Mouse (Mus musculus): ENCODE measurements around the gene Lamtor2. TPM values are rescaled to one million over a fixed set of nuclear protein-coding genes. Genes with fewer than 3 reads are reported as not detected.

Gene Lamtor2
- polyA plus RNA-seq, 1 experiment from 2014 or later, result 137 TPM

DNA sequence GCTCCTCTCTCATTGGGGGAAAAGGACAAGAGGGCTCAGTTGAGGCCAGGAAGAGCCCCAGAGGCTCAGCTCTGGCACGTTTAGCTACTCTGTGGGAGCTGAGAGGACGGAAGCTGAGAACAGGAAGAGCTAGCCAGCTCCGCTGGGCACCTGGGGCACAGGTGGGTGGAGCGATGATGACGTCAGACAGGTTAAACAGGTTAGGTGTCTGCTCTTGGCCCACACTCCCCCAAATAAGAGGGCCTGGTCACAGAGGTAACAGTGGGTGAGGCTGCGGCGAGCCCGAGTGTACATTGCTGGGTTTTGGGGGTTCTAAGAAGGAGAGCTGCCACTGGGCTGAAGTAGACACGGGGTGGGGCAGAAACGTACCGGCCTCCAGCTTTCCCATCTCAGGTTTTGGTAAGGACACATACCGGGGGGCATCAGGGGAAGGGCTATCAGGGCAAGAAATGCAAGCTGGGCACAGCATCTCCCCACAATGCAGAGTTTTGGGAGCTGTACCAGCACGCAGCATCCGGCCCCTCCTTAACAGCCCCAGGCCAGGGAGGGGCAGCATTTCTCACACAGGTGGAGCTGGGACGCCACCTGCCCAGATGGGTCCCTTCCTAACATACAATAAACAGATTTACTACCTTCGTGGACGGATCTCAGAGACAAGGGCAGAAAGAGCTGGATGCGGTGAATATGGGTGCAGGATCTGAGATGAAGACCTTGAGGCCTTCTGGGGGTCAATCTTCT, 4.5 kb downstream of the Lamtor2 start, which contains the start of gene Rab25:
TSS of gene Rab25 (minus strand) at position 121 of the 738 bp plus-strand sequence.
- Histone ChIP-seq H3K4me2 (no peak within 1 kb of the TSS), H3K36me3 (replicated peaks) (no peaks in the 10 kb centered on the region), H3K4me1 (peaks cover 25% of the 10 kb centered on the region), H3K9ac (no peak within 1 kb of the TSS), H3K27ac (no peak within 1 kb of the TSS), H3K4me3 (replicated peaks) (no peak within 1 kb of the TSS), H3K9me3 (no peaks in the 10 kb centered on the region), H3K27me3 (no peaks in the 10 kb centered on the region)
- WGBS, result 50% methylated on average over 18 of the region's 18 CpGs
- no peak for ATAC-seq (ENCODE audit: low FRiP score)

DNA sequence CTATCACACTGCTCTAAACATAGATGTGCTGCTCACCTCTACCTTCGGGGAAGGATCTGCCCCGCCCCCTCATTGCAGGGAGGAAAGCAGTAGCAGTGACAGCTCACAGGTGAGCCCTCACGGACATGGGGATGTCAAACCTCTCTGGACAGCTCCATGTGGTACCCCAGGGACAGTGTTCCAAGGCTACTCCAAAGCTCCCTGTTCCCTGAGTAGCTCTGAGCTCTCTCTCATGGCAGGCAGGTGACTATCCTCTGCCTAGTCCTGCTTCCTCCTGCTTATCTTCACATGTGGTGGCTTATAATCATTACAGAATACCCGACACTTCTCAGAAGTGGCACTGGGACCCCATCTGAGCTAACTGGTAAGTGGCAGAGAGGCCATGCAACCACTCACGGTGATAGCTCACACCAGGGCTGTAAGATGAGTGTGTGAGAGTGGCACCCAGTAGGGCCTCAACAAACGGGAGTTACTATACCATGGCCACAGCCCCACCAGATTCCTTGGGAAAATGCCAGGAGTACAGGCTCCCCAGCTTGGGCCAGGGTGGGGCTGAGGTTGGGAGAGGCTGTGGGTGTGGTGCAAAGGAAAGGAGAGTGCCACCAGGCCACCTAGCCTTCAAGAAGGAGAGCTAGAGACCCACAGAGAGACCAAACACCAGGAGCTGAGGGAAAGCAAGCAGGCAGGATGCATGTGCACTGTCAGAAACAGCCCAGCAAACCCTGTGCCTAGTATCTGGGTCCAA, 6.0 kb downstream of the Lamtor2 start:
- Histone ChIP-seq H3K4me1 (peaks cover 21% of the 10 kb centered on the region), H3K27ac (no peak overlapping the region), H3K27me3 (no peaks in the 10 kb centered on the region), H3K4me3 (replicated peaks) (no peak overlapping the region), H3K9me3 (no peaks in the 10 kb centered on the region), H3K9ac (no peak overlapping the region), H3K4me2 (no peak overlapping the region), H3K36me3 (replicated peaks) (no peaks in the 10 kb centered on the region)
- 82% methylated on average over 6 of the region's 6 CpGs for WGBS
- ATAC-seq (ENCODE audit: low FRiP score), result no peak

DNA sequence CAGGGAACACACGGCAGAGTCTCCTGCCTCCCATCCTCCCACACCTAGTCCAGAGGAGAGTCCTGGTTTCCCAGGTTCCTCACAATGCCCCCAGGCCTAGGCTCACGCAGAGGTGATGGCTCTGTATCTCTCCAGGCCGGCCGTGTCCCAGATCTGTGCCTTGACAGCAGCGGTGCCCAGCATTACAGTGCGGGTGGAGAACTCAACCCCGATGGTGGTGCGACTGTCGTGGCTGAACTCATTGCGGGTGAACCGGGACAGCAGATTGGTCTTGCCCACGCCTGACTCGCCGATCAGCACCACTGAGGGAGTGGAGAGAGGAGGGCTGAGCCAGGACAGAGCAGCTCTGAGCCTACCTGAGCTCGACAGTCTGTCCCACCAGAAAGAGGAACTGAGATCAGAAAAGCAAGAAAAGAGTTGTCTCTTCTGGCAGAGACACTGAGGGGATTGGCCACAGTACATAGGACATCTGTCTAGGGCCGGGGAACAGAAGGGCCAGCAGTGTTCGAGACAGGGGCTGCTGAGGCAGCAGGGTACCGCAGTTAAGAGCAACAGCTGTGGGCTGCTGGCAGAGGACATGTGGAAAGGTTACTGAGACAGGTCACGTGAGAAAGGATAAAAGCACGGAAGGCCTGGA, 7.8 kb downstream of the Lamtor2 start:
- H3K27ac ChIP-seq, result no peak overlapping the region
- no peak overlapping the region for H3K9ac ChIP-seq
- H3K4me2 ChIP-seq, result no peak overlapping the region
- WGBS, result 71% methylated on average over 20 of the region's 20 CpGs
- H3K27me3 ChIP-seq, result no peaks in the 10 kb centered on the region
- ATAC-seq (ENCODE audit: low FRiP score), result no peak
- peaks cover 29% of the 10 kb centered on the region for H3K4me1 ChIP-seq
- no peak overlapping the region for H3K4me3 ChIP-seq (replicated peaks)
- H3K36me3 ChIP-seq (replicated peaks), result peaks cover 16% of the 10 kb centered on the region
- no peaks in the 10 kb centered on the region for H3K9me3 ChIP-seq

DNA sequence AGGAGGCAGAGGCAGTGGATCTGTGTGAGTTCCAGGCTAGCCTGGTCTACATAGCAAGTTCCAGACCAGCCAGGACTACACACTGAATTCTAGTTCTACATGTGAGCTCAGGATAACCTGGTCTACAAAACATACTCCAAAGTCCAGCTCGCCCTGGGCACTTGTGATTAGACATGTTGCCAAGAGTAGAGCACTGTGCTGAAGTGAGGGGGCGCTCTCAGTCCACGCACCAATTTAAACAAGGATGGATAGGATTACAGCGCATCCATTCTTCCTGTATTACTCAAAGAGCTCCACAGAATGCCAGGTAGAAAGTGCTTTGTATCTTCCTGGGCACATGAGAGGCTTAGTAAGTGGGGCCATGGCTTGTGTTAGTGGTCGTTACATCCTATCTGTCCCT, 8.4 kb downstream of the Lamtor2 start:
- 28% methylated on average over 5 of the region's 5 CpGs for WGBS
- no peaks in the 10 kb centered on the region for H3K9me3 ChIP-seq
- no peak overlapping the region for H3K4me3 ChIP-seq (replicated peaks)
- ATAC-seq (ENCODE audit: low FRiP score), result no peak
- no peak overlapping the region for H3K9ac ChIP-seq
- H3K4me1 ChIP-seq, result peaks cover 34% of the 10 kb centered on the region
- H3K27ac ChIP-seq, result no peak overlapping the region
- H3K36me3 ChIP-seq (replicated peaks), result peaks cover 19% of the 10 kb centered on the region
- H3K4me2 ChIP-seq, result no peak overlapping the region
- H3K27me3 ChIP-seq, result no peaks in the 10 kb centered on the region

DNA sequence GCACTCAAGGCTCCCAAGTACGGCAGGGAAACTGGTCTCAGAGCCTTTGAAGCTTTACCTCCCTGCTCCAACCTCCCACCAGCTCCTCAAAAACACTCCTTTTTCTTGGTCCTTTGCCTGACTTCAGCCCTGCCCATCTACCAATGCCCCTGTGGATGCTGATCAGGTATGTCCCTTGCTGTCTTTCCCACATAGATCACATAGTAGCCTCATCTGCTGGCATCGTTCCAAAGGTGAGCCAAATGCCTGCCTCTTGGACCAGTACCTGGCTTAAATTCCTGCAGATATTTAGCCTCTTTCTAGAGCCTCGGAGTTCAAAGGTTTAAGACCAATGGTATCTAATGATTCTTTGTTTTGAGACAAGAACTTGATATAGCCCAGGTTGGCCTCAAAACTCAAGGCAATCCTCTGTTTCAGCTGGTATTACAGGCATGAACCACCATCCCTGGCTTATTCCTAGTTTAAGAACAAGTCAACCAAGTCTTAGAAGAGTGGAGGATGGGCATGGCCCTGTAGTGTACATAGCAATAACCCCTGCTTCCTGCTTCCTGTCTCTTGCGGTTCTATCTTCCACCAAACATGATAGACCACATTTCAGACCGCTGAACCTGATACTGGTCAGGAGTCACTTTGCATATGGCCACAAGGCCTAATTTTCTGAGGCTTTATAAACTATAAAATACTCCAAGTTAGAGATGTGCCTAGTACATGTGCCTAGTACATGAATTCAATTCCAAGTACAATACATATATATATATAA, 9.0 kb downstream of the Lamtor2 start:
- 75% methylated on average over 5 of the region's 5 CpGs for WGBS
- H3K4me2 ChIP-seq, result no peak overlapping the region
- peaks cover 39% of the 10 kb centered on the region for H3K4me1 ChIP-seq
- H3K4me3 ChIP-seq (replicated peaks), result no peak overlapping the region
- H3K9ac ChIP-seq, result no peak overlapping the region
- H3K9me3 ChIP-seq, result no peaks in the 10 kb centered on the region
- H3K36me3 ChIP-seq (replicated peaks), result peaks cover 20% of the 10 kb centered on the region
- no peaks in the 10 kb centered on the region for H3K27me3 ChIP-seq
- ATAC-seq (ENCODE audit: low FRiP score), result no peak
- H3K27ac ChIP-seq, result 0 out of 2 replicates have a peak overlapping the region, but pooled peaks have one; percentile 46

DNA sequence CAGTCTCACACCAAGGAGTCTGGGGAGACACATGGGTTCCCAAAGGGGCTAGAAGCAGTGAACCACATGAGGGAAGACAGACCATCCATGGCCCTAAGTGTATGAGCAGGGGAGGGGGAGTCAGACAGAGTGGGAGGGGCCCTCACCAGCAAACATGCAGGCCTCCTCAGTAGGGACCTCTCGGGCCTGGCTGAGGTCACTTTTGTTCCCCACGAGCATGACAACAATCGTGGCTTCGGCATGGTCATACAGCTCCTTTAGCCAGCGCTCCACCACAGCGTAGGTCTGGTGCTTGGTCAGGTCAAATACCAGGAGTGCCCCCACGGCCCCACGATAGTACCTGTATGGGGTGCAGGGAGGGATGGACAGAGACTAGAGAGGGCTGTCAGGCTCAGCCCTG, 9.7 kb downstream of the Lamtor2 start:
- no peak overlapping the region for H3K4me3 ChIP-seq (replicated peaks)
- WGBS, result 80% methylated on average over 8 of the region's 8 CpGs

DNA sequence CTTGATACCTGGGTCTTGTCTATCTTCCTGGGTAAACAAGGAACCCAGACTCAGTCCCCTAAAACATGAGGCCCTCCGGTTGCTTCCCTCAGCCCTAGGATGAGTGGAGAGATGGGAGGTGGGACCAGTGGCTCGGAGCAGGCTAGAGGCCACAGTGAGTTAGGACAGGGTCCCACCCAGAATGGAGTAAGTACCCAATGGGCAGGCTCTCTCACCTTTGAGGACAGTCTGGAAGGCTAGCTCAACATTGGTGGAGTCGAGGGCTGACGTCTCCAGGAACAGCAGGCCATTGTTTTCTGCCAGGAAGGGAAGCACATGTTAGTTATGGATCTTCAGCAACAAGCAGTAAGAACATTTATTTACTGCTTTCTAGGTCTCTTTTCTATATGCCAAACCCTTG, 10.4 kb downstream of the Lamtor2 start:
- H3K9me3 ChIP-seq, result no peaks in the 10 kb centered on the region
- no peaks in the 10 kb centered on the region for H3K27me3 ChIP-seq
- H3K36me3 ChIP-seq (replicated peaks), result peaks cover 34% of the 10 kb centered on the region
- H3K4me1 ChIP-seq, result peaks cover 52% of the 10 kb centered on the region
- WGBS, result 78% methylated on average over 4 of the region's 4 CpGs
- H3K27ac ChIP-seq, result peak overlapping the region; percentile 78
- no peak overlapping the region for H3K4me3 ChIP-seq (replicated peaks)
- no peak for ATAC-seq (ENCODE audit: low FRiP score)
- H3K9ac ChIP-seq, result no peak overlapping the region
- H3K4me2 ChIP-seq, result no peak overlapping the region

More for the DNA sequence above, 9.7 kb downstream of the Lamtor2 start:
- Histone ChIP-seq H3K36me3 (replicated peaks) (peaks cover 27% of the 10 kb centered on the region), H3K9me3 (no peaks in the 10 kb centered on the region), H3K9ac (no peak overlapping the region), H3K4me2 (no peak overlapping the region), H3K27ac (peak overlapping the region; percentile 46; the same call in 1 of the 2 replicates), H3K4me1 (peaks cover 45% of the 10 kb centered on the region), H3K27me3 (no peaks in the 10 kb centered on the region)
- no peak for ATAC-seq (ENCODE audit: low FRiP score)

DNA sequence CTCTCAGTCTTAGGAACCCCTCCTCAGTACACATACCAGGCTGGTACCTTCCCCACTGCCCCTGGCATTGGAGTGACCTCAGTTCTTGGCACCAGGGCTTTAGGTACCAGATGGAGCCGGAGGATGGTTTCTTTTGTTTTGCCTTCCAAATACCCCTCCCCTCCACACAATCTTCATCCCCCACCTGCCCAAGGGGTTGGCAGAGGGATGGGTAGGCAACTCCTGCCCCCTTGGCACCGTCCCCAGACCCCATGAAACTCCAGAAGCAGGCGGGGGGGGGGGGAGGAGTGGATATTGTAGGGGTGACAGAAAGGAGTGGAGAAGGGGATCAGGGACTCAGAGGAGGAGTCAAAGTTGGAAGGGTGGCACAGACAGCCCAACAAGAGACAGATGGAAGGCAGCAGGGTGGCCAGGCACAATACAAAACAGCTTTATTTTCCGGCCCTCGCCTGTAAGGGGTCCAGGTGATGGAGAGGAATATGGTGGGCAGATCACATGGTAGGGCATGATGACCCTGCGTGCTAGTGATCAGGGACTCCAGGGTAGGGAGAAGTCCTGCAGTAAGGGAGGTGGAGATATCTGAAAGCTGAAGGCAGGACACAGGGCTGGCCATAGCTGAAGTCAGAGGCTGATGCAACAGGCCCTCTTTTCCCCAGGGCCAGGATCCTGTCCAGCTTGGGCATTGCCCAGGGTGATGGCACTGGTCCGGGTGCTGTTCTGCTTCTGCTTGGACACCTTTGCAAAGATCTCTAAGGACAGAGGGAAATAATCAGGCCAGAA, 11.1 kb downstream of the Lamtor2 start:
- H3K9ac ChIP-seq, result peak overlapping the region; percentile 30; the same call in 1 of the 2 replicates
- no peak for ATAC-seq (ENCODE audit: low FRiP score)
- peaks cover 40% of the 10 kb centered on the region for H3K36me3 ChIP-seq (replicated peaks)
- H3K4me1 ChIP-seq, result peaks cover 59% of the 10 kb centered on the region
- H3K9me3 ChIP-seq, result no peaks in the 10 kb centered on the region
- WGBS, result 72% methylated on average over 7 of the region's 7 CpGs
- no peak overlapping the region for H3K4me3 ChIP-seq (replicated peaks)
- H3K27me3 ChIP-seq, result no peaks in the 10 kb centered on the region
- peak overlapping the region; percentile 78 for H3K27ac ChIP-seq
- H3K4me2 ChIP-seq, result no peak overlapping the region

DNA sequence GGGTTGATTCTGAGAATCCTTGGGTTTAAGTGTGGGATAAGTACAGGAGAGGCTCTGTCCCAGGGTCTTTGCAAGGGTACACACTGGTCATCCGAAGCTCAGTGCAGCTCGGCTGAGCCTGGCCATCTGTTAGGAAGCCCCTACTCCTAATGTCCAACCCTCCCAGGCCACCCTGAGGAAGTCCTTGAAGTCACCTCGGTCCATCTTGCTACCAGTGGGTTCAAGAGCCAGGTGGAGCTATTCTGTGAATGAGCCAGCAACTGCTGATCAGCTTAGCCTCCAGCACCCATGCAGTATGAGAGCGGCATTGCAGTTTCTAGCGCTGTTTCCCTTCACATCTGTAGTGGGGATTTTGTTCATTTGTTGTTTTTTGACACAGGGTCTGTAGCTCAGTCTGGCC, 12.8 kb downstream of the Lamtor2 start:
- peak overlapping the region; percentile 70 for H3K27ac ChIP-seq
- no peak overlapping the region for H3K4me3 ChIP-seq (replicated peaks)
- no peak for ATAC-seq (ENCODE audit: low FRiP score)
- 47% methylated on average over 5 of the region's 5 CpGs for WGBS
- H3K4me2 ChIP-seq, result peak overlapping the region; percentile 15; the same call in 1 of the 2 replicates
- no peaks in the 10 kb centered on the region for H3K27me3 ChIP-seq
- no peaks in the 10 kb centered on the region for H3K9me3 ChIP-seq
- H3K4me1 ChIP-seq, result peaks cover 74% of the 10 kb centered on the region
- peaks cover 56% of the 10 kb centered on the region for H3K36me3 ChIP-seq (replicated peaks)
- H3K9ac ChIP-seq, result peak overlapping the region; percentile 40; the same call in 1 of the 2 replicates

DNA sequence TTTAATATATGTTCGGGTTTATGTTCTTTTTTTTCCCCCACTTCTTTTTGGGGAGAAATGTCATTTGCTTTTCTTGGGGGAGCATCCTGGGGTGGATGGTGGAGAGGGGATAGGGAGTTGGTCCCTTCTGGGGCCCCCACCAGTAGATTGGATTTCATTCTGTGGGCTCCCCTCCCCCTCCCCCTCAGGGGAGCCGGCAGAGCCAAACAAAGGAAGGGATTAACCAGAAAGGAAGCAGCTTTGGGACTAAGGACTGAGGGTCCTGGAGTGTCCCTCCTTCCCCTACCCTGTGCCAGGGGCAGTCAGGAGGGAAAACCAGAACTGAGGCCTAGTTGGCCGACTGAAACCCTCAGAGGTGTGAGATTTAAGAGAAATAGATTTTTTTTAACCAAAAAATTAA, 13.5 kb downstream of the Lamtor2 start:
- H3K27me3 ChIP-seq, result no peaks in the 10 kb centered on the region
- no peaks in the 10 kb centered on the region for H3K9me3 ChIP-seq
- peak overlapping the region; percentile 70 for H3K27ac ChIP-seq
- ATAC-seq (ENCODE audit: low FRiP score), result peak; percentile 45
- WGBS, result 0% methylated on average over 3 of the region's 3 CpGs
- peak overlapping the region; percentile 48; the same call in 1 of the 2 replicates for H3K9ac ChIP-seq
- H3K4me3 ChIP-seq (replicated peaks), result 0 out of 2 replicates have a peak overlapping the region, but pooled peaks have one; percentile 14
- H3K4me1 ChIP-seq, result peaks cover 75% of the 10 kb centered on the region
- peak overlapping the region; percentile 33; the same call in 1 of the 2 replicates for H3K4me2 ChIP-seq
- peaks cover 63% of the 10 kb centered on the region for H3K36me3 ChIP-seq (replicated peaks)

All from forebrain, embryonic 12.5 days (tissue).